Mouse (Mus musculus): ENCODE measurements around the gene Dync2li1. TPM values are rescaled to one million over a fixed set of nuclear protein-coding genes. Genes with fewer than 3 reads are reported as not detected.

Dync2li1 gene
- polyA plus RNA-seq, 1 experiment from 2014 or later: 26.8 TPM

DNA sequence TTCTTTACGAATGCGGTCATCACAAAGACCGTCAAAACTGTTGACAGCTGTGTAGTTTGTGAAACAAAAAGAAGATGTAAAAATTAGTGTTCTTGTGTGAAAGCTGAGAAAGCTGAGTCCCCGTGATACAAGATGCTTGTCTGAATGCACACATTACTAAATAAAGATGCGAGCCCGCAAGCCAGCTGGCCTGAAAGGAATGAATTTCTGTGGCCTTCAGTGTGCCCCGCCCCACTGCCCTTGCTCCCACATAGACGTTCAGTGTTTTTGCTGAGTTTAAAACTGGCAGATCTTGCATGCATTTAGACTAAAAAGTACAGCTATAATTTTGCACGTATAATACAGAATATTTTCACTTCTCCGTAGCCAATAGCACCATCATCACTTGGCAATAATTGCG, 10.5 kb upstream of the Dync2li1 start:
- Histone ChIP-seq H3K27ac (no peak overlapping the region), H3K4me3 (no peak overlapping the region), H3K9me3 (no peaks in the 10 kb centered on the region), H3K9ac (no peak overlapping the region), H3K4me1 (0 out of 2 replicates have a peak, but pooled peaks cover 3% of the 10 kb centered on the region), H3K27me3 (no peaks in the 10 kb centered on the region), H3K4me2 (no peak overlapping the region), H3K36me3 (peaks cover 48% of the 10 kb centered on the region)
- 80% methylated on average over 11 of the region's 11 CpGs for WGBS
- ATAC-seq (ENCODE audit: insufficient number of reproducible peaks, low FRiP score, low TSS enrichment, low read depth): no peak

DNA sequence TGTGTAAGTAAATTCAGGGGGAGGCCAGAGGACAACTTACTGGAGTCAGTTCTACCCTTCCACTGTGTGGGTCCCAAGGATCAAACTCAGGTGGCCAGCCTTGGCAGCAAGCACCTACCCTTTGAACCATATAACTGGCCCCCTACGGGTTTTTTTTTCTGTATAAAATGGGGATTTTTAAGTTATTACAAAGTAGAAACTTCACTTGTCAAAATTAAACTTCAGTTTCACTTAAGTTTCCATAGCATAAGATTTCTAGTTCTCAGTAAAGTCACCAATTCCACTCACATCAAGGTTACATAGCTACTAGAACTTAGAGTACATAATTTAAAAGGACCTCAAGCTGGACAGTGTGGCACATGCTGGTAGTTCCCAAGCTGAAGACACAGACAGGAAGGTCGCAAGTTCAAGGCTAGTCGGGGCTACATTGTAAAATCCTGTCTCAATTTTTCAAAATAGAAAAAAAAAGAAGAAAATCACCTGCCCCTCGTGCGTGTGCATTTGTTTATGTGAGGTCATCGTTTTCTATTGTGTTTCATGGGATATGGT, 9.7 kb upstream of the Dync2li1 start:
- H3K4me1 ChIP-seq: 0 out of 2 replicates have a peak, but pooled peaks cover 3% of the 10 kb centered on the region
- H3K4me3 ChIP-seq: no peak overlapping the region
- WGBS: 80% methylated on average over 6 of the region's 6 CpGs
- ATAC-seq (ENCODE audit: insufficient number of reproducible peaks, low FRiP score, low TSS enrichment, low read depth): no peak
- no peak overlapping the region for H3K4me2 ChIP-seq
- H3K27me3 ChIP-seq: no peaks in the 10 kb centered on the region
- H3K27ac ChIP-seq: no peak overlapping the region
- H3K9me3 ChIP-seq: no peaks in the 10 kb centered on the region
- no peak overlapping the region for H3K9ac ChIP-seq
- peaks cover 45% of the 10 kb centered on the region for H3K36me3 ChIP-seq

DNA sequence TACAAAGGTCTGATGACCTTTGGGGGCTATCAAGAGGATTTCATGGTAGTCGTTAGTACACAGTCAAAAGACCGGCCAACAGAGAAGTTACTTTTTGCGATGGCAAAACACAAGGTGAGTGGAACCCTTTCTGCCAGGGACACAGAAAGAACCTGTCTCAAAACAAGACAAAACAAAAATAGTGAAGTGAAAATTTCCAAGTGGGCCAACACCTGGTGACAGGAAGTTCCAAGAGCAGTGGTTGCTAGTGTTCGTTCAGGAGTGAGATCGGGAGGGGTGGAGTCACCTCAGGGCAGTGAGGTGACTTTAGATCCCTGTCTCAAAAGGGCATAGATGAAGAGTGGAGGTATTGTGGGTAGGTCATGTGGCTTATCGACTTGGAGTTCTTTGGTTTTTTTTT, 8.3 kb upstream of the Dync2li1 start:
- Histone ChIP-seq H3K9me3 (no peaks in the 10 kb centered on the region), H3K9ac (no peak overlapping the region), H3K36me3 (peaks cover 40% of the 10 kb centered on the region), H3K4me3 (no peak overlapping the region), H3K27ac (no peak overlapping the region), H3K27me3 (no peaks in the 10 kb centered on the region), H3K4me2 (no peak overlapping the region), H3K4me1 (peaks cover 4% of the 10 kb centered on the region)
- ATAC-seq (ENCODE audit: insufficient number of reproducible peaks, low FRiP score, low TSS enrichment, low read depth): no peak
- WGBS: 82% methylated on average over 6 of the region's 6 CpGs

DNA sequence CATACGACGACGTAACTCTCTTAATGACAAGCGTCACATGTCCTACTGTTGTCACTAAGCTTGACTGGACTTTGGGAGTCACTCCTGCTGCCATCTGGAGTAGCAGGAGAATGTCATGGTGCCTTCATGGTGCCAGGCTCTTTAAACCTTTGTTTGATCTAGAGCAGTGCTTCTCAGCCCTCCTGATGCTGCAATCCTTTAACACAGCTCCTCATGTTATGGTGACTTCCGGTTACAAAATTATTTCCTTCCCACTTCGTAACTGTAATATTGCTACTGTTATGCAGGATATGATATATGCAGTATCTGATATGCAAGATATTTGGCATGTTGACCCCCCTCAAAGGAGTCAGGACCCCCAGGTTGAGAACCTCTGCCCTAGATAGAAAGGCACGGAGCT, 7.2 kb upstream of the Dync2li1 start:
- peaks cover 9% of the 10 kb centered on the region for H3K4me1 ChIP-seq
- 85% methylated on average over 7 of the region's 7 CpGs for WGBS
- no peak overlapping the region for H3K4me3 ChIP-seq
- H3K9me3 ChIP-seq: no peaks in the 10 kb centered on the region
- H3K9ac ChIP-seq: no peak overlapping the region
- H3K36me3 ChIP-seq: peaks cover 28% of the 10 kb centered on the region
- H3K27ac ChIP-seq: no peak overlapping the region
- no peak overlapping the region for H3K4me2 ChIP-seq
- no peak for ATAC-seq (ENCODE audit: insufficient number of reproducible peaks, low FRiP score, low TSS enrichment, low read depth)
- no peaks in the 10 kb centered on the region for H3K27me3 ChIP-seq

DNA sequence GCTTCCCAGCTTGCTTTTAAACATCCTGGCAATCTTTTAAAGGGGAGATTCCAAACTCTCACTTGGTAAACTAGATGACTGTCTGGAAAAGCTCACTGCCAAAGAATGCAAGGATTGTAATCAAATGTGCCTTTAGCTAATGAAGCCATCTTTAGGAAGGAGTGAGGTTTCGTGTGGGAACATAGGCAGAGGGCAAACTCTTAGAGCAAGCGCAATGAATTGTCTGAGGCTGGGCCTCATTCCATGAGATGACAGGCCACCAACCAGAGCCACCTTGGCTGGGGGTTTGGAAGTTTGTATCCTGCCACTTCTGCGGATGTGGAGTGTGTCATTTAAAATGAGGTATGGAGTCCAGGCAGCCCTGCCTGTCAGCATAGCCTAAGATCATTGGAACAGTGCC, 6.2 kb upstream of the Dync2li1 start:
- Histone ChIP-seq H3K4me2 (no peak overlapping the region), H3K27ac (no peak overlapping the region), H3K9me3 (no peaks in the 10 kb centered on the region), H3K9ac (no peak overlapping the region), H3K4me1 (peaks cover 9% of the 10 kb centered on the region), H3K36me3 (peaks cover 19% of the 10 kb centered on the region; the same call in 1 of the 2 replicates), H3K4me3 (no peak overlapping the region), H3K27me3 (no peaks in the 10 kb centered on the region)
- no peak for ATAC-seq (ENCODE audit: insufficient number of reproducible peaks, low FRiP score, low TSS enrichment, low read depth)
- 69% methylated on average over 3 of the region's 3 CpGs for WGBS

DNA sequence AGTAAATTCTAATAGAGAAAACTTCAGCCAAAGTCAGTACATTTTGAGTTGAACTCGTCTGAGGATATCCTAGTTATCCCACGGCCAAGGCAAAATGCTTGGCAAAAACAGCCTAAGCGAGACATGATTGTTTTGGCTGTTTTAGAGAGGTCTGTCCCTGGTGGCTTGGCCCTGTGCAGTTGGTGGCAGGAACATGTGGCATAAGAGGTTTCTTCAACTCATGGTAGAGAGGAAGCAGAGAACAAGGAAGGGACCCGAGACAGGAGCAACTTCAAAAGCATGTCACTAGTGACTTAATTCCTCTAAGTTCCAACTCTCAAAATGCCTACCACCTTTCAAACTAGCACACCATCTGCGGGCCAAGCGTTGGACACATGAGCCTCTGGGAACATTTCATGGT, 5.7 kb upstream of the Dync2li1 start:
- Histone ChIP-seq H3K4me2 (no peak overlapping the region), H3K4me3 (no peak overlapping the region), H3K9me3 (no peaks in the 10 kb centered on the region), H3K9ac (no peak overlapping the region), H3K36me3 (peaks cover 19% of the 10 kb centered on the region; the same call in 1 of the 2 replicates), H3K27ac (no peak overlapping the region), H3K27me3 (no peaks in the 10 kb centered on the region), H3K4me1 (peaks cover 9% of the 10 kb centered on the region)
- no peak for ATAC-seq (ENCODE audit: insufficient number of reproducible peaks, low FRiP score, low TSS enrichment, low read depth)
- 82% methylated on average over 6 of the region's 6 CpGs for whole genome bisulfite sequencing

DNA sequence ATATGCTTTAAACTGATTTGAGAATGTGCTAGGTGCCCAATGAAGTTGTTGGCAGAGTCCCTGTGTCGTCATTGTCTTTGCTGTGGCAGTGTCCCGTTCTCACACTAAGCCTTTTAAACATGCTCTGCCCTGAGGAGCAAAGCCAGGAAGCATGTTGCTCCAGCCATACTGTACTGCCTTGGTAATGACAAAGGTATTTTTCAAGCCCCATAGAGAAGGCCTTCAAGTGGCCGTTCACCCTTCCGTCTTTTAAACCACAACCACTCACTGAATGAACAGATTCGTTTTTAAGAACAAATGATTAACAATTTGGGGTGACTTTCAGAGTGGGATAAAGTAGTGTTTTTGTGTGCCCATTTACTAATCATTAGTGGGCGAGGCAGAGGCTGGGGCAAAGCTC, 5.1 kb upstream of the Dync2li1 start:
- H3K27ac ChIP-seq: no peak overlapping the region
- WGBS: 83% methylated on average over 6 of the region's 6 CpGs

DNA sequence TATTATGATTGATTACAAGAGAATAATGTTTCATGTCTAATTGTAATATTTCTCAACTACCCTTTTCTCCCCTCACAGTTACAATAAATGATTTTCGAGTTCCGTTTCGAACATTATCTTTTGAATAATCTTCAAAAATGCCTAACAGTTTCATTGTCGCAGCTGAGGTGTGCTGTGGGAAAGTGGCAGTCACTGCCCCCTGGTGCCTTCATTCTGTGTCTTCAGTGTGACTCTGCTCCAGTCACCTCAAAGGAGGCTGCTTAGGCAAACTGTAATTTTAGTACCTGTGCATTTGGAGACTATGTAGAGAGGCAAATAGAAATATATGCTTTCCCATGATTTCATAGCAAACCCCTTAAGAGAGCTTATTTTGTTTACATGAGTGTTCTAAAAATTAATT, 4.3 kb upstream of the Dync2li1 start:
- ATAC-seq (ENCODE audit: insufficient number of reproducible peaks, low FRiP score, low TSS enrichment, low read depth): no peak
- 71% methylated on average over 4 of the region's 4 CpGs for WGBS
- Histone ChIP-seq H3K27ac (peak overlapping the region; percentile 86; the same call in 1 of the 2 replicates), H3K9me3 (no peaks in the 10 kb centered on the region), H3K27me3 (no peaks in the 10 kb centered on the region), H3K4me1 (peaks cover 12% of the 10 kb centered on the region), H3K36me3 (peaks cover 19% of the 10 kb centered on the region; the same call in 1 of the 2 replicates), H3K4me3 (no peak overlapping the region), H3K4me2 (no peak overlapping the region), H3K9ac (no peak overlapping the region)

More for the DNA sequence above, 5.1 kb upstream of the Dync2li1 start:
- H3K4me1 ChIP-seq: peaks cover 9% of the 10 kb centered on the region
- peaks cover 19% of the 10 kb centered on the region; the same call in 1 of the 2 replicates for H3K36me3 ChIP-seq
- H3K27me3 ChIP-seq: no peaks in the 10 kb centered on the region
- no peak for ATAC-seq (ENCODE audit: insufficient number of reproducible peaks, low FRiP score, low TSS enrichment, low read depth)
- no peak overlapping the region for H3K4me2 ChIP-seq
- no peaks in the 10 kb centered on the region for H3K9me3 ChIP-seq
- no peak overlapping the region for H3K9ac ChIP-seq
- no peak overlapping the region for H3K4me3 ChIP-seq

DNA sequence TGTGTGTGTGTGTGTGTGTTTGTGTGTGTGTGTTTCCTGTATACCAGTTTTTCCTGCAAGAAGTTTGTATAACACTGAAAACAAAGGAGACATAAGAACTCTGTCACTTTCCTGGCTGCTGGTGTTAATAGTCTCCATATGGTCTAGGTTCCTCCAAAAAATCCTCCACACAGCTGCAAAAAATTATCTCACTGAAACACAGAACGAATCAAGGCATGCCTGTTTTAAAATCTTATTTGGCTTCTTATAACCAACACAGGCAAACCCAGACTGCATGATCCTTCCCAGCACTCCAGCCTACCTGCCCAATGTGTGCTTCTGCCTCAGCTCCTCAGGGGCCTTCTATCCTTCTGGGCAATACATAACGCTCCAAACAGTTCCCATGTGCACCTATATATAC, 3.4 kb upstream of the Dync2li1 start:
- WGBS: 28% methylated on average over 2 of the region's 2 CpGs
- Histone ChIP-seq H3K4me2 (no peak overlapping the region), H3K4me1 (peaks cover 19% of the 10 kb centered on the region), H3K9me3 (no peaks in the 10 kb centered on the region), H3K27me3 (no peaks in the 10 kb centered on the region), H3K27ac (peak overlapping the region; percentile 86), H3K36me3 (peaks cover 17% of the 10 kb centered on the region; the same call in 1 of the 2 replicates), H3K4me3 (no peak overlapping the region), H3K9ac (no peak overlapping the region)
- no peak for ATAC-seq (ENCODE audit: insufficient number of reproducible peaks, low FRiP score, low TSS enrichment, low read depth)

DNA sequence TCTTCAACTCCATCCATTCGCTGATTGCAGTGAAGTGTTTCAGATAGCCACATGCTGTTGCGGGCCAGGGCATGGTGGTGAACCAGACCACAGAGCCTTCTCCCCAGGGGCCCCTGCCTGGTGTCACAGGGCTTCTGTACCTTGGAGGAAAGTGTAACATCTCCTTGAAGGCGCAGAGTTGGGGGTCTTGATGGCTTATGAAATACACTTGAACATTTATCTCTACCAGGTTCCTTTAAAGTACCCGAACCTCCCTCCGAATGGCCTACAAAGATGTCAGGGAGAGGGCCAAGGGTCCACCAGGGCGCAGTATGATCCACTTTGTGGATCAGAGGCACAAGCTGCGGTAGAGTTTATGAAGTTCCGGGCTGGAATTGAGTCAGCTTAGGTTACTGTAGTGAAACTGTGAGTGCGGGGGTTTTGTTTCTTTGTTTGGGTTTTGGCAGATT, 585 bp downstream of the Dync2li1 start:
- Histone ChIP-seq H3K27me3 (no peaks in the 10 kb centered on the region), H3K4me2 (peak overlapping the region; percentile 76), H3K4me3 (peak overlapping the region; percentile 66), H3K4me1 (peaks cover 17% of the 10 kb centered on the region), H3K9me3 (no peaks in the 10 kb centered on the region), H3K27ac (peak overlapping the region; percentile 80), H3K9ac (no peak overlapping the region), H3K36me3 (no peaks in the 10 kb centered on the region)
- no peak for ATAC-seq (ENCODE audit: insufficient number of reproducible peaks, low FRiP score, low TSS enrichment, low read depth)
- WGBS: 23% methylated on average over 9 of the region's 9 CpGs

DNA sequence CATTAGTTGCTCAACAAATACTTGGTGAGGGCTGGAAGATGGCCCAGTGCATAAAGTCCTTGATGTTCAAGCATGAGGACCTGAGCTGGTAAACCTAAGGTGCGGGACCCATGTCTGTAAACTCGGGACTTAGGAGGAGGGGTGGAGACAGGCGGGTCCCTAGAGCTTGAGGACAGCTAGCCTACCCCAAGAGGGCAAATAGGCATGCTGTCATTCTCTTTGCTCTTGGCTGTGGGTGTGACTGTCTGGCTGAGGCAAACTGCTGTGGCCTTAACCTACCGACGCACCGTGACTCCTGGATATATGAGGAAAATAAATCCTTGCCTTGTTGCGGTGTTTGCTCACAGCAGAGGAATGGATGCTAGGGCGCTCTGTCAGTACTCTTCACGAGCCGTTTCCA, 1.4 kb downstream of the Dync2li1 start:
- 70% methylated on average over 10 of the region's 10 CpGs for WGBS
- no peaks in the 10 kb centered on the region for H3K36me3 ChIP-seq
- H3K27me3 ChIP-seq: no peaks in the 10 kb centered on the region
- no peak overlapping the region for H3K4me2 ChIP-seq
- no peak overlapping the region for H3K4me3 ChIP-seq
- H3K27ac ChIP-seq: peak overlapping the region; percentile 38; the same call in 1 of the 2 replicates
- H3K9ac ChIP-seq: no peak overlapping the region
- no peaks in the 10 kb centered on the region for H3K9me3 ChIP-seq
- no peak for ATAC-seq (ENCODE audit: insufficient number of reproducible peaks, low FRiP score, low TSS enrichment, low read depth)
- H3K4me1 ChIP-seq: peaks cover 17% of the 10 kb centered on the region

DNA sequence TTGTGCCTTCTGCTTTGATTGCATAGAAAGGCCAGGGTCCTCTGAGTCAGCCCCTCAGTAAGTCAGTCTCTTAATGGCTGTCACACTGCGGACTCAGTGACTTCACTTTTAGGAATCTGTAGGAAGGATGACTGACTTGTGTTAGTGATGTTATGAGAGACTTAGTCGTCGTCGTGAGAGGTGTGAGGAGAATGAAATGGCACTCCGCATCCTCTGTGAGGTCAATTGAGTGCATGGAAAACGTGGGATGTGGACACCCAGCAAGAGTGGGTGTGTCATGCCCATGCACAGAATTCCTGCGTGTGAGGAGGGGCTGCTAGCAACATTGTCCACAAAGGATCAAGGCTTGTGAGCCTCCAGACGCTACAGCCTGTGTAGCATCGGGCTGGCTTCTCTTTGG, 2.3 kb downstream of the Dync2li1 start:
- Histone ChIP-seq H3K36me3 (no peaks in the 10 kb centered on the region; the same call in 1 of the 2 replicates), H3K27me3 (no peaks in the 10 kb centered on the region), H3K9me3 (no peaks in the 10 kb centered on the region), H3K9ac (no peak overlapping the region), H3K4me1 (peaks cover 11% of the 10 kb centered on the region), H3K4me2 (no peak overlapping the region), H3K4me3 (no peak overlapping the region), H3K27ac (0 out of 2 replicates have a peak overlapping the region, but pooled peaks have one; percentile 4)
- no peak for ATAC-seq (ENCODE audit: insufficient number of reproducible peaks, low FRiP score, low TSS enrichment, low read depth)
- 64% methylated on average over 9 of the region's 9 CpGs for WGBS
